Mouse (Mus musculus): ENCODE measurements around the gene Rita1.

Gene Rita1

DNA sequence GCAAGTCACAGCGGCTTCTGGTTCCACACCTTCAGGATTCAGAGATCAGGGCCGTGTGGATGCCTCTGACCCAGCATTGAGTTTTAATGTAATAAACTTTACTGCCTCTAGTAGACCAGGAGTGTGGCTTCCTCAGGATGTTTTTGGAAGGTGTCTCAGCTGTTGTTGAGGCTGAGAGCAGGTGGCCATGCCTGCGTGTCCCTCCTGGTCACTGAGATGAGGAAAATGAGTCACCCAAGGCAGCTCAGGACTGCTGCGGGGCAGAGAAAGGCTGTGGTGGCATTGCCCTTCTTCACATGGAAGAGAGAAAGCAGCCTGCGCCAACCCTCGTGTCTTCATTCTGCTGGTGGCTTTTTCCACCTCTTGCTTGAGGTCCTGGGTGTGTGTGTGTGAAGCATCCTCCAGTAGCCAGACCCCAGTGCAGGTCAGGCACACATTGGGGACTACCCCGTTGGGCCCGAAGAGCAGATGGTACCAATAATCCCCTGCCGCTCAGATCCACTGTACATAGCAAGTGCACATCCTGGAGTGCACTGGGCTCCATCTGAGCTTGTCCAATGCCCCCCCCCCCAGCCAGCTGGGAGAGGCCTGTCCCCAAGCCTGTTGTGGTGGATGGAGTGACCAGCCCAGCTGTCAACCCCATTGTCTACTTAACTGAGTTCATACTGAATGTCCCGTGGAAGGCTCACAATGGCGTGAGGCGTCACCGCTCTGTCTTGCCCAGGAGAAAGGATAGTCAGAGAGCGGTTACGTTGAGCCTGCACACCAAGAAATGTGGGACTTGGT lies 15.3 kb upstream of the Rita1 start:
- DNase-seq (ENCODE audit: low spot score), result no peak

- DNase-seq (ENCODE audit: low spot score), result peak; percentile 84
Observed at GRCm38 (mm10) chr5:120626399-120626798, 14.0 kb upstream of the Rita1 start.

DNA sequence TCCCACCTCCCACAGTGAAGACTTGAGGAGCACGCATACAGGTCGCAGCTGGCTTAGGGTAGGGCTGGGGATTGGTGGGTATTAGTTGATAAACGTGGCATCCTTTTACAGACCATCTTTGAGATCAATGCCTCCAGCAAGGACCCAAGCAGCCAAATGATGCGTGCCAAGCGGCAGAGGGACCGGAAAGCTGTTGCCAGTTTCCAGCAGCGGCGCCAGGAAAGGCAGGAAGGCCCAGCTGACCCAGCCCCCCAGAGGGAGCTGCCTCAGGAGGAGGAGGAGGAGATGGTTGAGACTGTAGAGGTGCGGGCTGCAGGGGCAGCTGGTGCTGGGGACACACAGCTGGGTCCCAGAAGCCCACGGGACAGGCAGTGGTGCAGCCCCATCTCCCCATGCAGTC lies 12.0 kb upstream of the Rita1 start:
- no peak for DNase-seq (ENCODE audit: low spot score)

DNA sequence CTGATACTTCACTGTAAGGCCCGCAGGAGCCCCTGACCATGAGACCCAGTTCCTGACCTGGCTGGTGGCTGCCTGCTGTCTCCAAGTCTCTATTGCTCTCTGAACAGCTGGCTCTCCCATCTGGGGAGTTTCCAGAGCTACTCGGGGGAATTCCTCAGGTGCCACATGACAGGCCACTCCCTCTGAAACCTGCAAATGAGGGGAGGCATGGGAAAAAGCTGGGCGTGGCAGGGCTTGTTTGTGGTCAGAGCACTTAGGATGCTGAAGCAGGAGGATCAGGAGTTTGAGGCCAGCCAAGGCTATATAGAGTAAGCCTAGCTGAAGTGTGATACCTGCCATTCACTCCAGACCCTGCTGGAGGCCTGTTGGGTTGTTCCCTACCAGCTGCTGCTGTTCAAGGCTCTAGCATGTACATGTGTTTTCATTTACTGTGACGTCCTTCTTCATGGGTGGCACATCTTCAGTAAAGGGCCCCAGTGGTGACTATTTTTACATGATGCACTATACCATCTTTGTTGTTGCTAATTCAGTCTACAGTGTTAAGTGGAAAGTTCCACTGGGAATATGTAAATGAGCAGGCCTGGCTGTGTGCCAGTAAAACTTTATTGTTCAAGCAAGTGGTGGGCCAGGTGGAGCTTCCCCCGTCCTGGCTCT lies 9.9 kb upstream of the Rita1 start:
- DNase-seq (ENCODE audit: low spot score), result no peak

DNA sequence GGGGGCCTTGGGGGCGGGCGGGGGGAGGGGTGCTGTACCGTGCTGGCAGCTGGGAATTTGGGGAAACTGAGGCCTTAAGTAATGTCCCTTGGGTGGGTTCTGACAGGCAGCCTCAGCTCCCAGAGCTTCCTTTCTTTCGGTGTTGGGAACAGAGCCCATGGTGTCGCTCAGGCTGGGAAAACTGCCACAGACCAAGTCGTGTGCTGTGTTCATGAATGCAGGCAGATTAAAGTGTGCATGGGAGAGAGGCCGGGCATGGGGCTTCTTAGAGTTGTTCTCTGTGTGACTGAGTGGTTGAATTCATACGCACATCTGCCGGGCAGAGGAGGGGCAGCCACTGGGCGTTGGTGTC lies 9.4 kb upstream of the Rita1 start:
- DNase-seq (ENCODE audit: low spot score), result no peak

- DNase-seq (ENCODE audit: low spot score), result no peak
Observed at GRCm38 (mm10) chr5:120621078-120621765, 8.8 kb upstream of the Rita1 start.

GRCm38 (mm10) chr5:120620375-120621077 lies 8.1 kb upstream of the Rita1 start:
- DNase-seq (ENCODE audit: low spot score), result peak; percentile 92

GRCm38 (mm10) chr5:120619201-120619600 lies 6.8 kb upstream of the Rita1 start:
- peak; percentile 84 for DNase-seq (ENCODE audit: low spot score)

DNA sequence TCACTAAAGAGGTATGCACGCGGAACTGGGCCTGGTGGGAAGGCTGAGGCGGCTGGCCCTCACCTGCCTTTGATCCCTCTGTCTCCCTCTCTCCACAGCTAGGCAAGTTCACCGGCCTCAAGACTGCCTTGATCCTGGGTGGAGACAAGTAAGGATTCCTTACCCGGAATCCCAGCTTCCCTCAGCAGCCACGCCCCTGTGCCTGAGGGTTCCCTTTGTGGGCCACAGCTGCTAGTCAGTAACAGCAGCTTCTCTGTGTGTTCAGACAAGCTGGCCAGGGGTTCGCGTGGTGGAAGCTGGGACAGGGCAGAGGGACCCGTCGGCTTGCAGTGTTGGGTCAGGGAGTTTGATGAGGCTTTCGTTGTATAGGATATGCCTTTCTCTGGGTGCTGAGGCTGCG lies 6.4 kb upstream of the Rita1 start:
- no peak for DNase-seq (ENCODE audit: low spot score)

DNA sequence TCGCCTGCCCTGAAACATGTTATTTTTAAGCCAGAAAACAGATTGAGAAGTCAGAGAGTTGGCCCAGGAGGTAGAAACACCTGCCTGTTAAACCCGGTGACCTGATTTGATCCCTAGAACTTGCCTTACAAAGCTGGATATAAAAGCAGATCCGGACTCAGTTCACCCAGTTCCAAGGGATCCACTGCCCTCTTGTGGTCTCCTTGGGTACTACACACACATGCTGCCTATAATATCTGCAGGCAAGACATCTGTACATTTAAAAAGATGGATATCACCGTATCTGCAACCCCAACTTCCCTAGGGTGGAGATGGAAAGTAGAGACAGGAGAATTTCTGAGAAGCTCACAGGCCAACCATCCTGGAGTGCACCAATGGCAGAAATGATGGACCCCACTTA lies 3.5 kb upstream of the Rita1 start:
- DNase-seq (ENCODE audit: low spot score), result peak; percentile 66

GRCm38 (mm10) chr5:120612822-120613604 lies 624 bp upstream of the Rita1 start:
- peak; percentile 100 for DNase-seq (ENCODE audit: low spot score)

DNA sequence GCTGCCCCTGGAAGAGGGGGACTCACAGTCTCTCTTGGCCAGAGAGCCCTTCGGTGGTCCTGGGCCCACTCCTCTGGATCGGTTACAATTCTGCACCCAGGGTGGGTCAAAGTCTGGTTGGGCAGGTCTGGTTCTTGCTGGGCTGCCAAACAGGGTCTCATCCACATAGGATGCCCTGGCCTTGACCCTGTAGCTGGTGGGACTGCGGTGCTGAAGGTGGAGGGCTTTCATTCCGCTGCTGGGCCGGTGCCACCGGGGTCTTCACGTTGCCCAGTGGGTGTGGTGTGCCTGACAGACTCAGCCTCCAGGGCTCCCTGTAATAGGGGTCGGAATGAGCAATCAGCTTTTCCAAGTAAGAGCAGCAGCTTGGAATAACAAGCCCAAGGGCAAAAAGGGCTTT lies 973 bp downstream of the Rita1 start:
- peak; percentile 59 for DNase-seq (ENCODE audit: low spot score)

GRCm38 (mm10) chr5:120610906-120611305 lies 1.5 kb downstream of the Rita1 start:
- DNase-seq (ENCODE audit: low spot score), result peak; percentile 64

- DNase-seq (ENCODE audit: low spot score), result peak; percentile 64
Observed at GRCm38 (mm10) chr5:120609246-120609775, 3.1 kb downstream of the Rita1 start.

DNA sequence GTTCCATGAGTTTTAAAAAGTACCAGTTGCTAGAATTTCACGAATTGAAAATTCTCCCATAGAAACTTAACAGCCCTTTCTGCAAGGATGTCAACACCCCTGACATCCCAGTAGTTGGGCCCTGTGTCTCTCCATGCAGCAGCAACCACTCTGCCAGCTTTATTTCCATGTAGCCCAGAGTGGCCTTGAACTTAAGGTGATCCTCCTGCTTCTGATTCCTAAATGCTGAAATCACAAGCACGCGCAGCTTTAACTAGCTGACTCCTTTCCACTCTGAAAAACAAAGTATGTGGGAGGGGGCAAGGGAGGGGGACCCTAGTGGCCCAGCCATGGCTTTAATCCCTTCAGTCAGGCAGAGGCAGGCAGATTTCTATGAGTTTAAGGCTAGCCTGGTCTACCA lies 5.1 kb downstream of the Rita1 start:
- no peak for DNase-seq (ENCODE audit: low spot score)

GRCm38 (mm10) chr5:120606590-120607200 lies 5.7 kb downstream of the Rita1 start:
- DNase-seq (ENCODE audit: low spot score), result peak; percentile 61

GRCm38 (mm10) chr5:120605688-120606087 lies 6.7 kb downstream of the Rita1 start:
- peak; percentile 95 for DNase-seq (ENCODE audit: low spot score)

DNA sequence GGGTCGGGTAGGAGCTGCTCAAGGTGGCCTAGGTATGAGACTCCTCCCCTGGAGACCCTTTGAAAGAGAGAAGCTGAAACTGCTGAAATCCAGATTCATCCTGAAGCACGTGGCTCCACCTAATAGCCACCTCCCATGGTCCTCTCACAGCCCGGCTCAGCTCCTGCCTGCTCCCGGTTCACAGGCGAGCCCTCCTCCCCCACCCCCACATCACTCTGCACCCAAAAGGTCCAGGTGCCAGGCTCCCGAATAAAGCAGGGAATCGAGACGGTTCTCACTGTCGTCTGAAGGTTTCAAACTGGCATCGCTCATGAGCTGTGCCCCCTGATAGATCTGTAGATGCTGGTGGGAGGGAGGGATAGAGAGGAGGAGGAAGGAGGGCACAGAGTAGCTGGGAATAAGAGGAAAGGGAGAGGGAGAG lies 7.1 kb downstream of the Rita1 start:
- no peak for DNase-seq (ENCODE audit: low spot score)

- peak; percentile 94 for DNase-seq (ENCODE audit: low spot score)
Observed at GRCm38 (mm10) chr5:120604839-120605238, 7.5 kb downstream of the Rita1 start.

- no peak for DNase-seq (ENCODE audit: low spot score)
Observed at GRCm38 (mm10) chr5:120603515-120603914, 8.9 kb downstream of the Rita1 start.

- no peak for DNase-seq (ENCODE audit: low spot score)
Observed at GRCm38 (mm10) chr5:120602210-120602609, 10.2 kb downstream of the Rita1 start.
